Mouse (Mus musculus): ENCODE measurements at regions not wholly inside any gene's neighbourhood (a gene's known extent, or its start where the extent isn't known, plus 50 kb on each side); places are given as distances from the start of the nearest gene placed in this dataset.

- TF ChIP-seq CTCF (IDR thresholded peaks at IDR 0.05; ENCODE audit: low read depth) (no peak), EP300 (IDR thresholded peaks at IDR 0.05; ENCODE audit: low read depth) (no peak)
These were observed 192.5 kb downstream of the 4933412E24Rik start for GRCm38 (mm10) chr15:59823921-59824320.

All from liver, postnatal 0 days (tissue).